Mouse (Mus musculus) heart, adult 18-20 months (tissue): ENCODE data around the gene C8b. TPM values are rescaled to one million over a fixed set of nuclear protein-coding genes. Genes with fewer than 3 reads are reported as not detected.

Experiments
- DNase-seq, 2 experiments: peaks; one replicate each; pipeline ENCODE4 v3.0.0; 2021 to 2022; ENCODE audit warnings: mixed read lengths in 1 of 2
- long read RNA-seq, 2 experiments: library from polyadenylated mRNA; stranded (forward); transcript quantifications; one replicate each; pipeline ENCODE4 v2.0.0; 2021
- total RNA-seq, 2 experiments: library from RNA; stranded (reverse); gene quantifications; 2 replicates each; pipeline ENCODE4 v1.2.3; 2021

C8b gene
- not detected for total RNA-seq
- long read RNA-seq, experiment 1, result 0 reads
- long read RNA-seq, experiment 2, result 0 reads

DNA sequence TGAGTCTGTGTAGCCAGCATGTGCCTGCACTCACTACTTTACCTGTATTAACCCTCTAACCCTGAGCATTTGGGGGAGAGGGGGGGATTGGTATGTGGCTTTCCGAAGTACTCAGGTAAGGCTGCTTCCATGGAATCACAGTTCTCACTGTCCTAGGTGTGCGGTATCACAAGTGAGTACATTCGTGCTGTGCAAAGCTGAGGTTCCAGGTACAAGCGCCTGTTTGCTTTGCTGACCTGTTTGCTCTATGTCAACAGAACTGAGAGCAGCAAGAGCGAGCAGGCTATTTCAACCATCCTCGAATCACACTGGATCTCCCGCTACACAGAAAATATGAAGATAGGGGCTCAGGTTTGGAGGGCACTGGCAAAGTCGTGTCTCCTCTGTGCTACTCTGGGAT is at the start of gene C8b:
TSS of gene C8b (plus strand) at position 253 of the 400 bp plus-strand sequence.
- DNase-seq, result no peak

DNA sequence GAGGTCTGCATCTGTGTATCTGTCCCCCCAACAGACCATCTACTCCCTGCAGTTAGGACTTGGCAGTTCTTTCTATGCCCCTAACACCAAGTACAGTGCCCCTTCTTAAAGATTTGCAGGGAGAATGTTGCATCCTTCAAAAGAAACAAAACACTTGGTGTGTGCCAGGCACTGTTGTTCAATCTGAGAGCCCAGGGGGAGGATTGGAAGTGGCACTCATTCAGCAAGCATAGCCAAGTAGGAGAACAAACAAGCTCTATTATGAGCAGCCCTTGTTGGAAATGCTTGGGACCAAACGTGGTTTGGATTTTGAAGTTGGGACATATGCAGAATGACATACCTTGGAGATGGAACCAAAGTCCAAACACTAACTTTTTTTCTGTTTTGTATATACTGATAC is 49.6 kb upstream of the C8b start:
- no peak for DNase-seq

DNA sequence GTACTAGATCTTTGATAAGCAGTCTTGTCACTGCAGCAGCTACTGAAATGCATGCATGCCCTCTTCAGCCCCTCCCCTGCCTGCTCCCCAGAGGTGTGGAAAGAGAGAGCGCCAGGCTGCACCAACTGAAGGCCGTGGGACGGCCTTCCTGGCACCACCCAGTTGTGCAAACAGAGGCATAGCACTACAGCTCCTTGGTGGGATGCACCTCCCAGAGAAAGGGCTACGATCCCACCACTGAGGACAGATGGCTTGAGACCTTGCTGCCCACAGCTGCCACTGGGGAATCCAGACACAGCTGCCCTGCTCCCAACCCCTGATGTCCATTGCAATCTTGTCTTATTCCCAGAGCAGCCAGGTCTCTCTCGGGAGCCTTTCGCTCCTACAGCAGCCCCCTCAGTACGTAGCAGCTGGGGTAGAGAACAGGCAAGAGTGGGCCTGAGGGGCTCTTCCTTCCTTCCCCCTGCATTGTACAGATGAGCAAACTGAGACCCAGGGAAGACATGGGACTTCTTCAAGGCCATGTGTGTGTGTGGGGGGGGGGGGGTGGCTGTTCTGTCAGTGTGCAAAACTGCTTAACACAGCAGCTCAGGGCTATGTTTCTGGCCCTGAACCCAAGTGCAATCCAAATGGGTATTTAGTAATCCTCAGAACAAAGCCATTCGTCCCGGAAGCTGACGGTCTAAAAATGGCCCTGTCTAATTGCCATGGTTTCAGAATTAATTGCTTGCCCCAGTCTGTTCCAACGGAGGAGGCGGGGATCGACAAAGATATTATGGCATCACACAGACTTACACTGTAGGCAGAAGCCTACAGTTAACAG is 46.9 kb upstream of the C8b start:
- DNase-seq, result no peak

DNA sequence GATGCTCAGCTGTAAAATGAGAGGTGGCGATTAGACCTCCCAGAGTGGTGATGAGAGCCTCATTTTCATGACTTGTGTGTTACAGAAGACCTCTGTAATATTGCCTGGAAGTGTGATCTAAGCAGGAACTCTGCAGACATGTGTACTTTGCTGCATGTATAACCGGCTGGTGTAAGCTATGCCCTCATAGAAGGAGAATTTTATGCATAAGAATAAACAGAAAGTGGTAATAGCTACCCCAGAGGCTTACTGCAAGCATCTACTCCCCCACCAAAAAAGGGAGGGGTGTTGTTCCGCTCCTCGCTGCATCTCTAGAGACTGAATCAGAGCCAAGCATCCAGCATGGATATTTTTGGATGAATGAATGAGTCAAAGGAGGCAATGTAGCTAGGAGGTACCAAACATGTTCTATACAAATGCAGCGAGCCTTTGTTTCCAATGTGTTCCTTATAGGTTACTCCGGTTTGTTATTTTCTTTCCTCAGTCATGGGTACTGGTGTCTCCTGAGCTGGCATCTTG is 42.5 kb upstream of the C8b start:
- no peak for DNase-seq

DNA sequence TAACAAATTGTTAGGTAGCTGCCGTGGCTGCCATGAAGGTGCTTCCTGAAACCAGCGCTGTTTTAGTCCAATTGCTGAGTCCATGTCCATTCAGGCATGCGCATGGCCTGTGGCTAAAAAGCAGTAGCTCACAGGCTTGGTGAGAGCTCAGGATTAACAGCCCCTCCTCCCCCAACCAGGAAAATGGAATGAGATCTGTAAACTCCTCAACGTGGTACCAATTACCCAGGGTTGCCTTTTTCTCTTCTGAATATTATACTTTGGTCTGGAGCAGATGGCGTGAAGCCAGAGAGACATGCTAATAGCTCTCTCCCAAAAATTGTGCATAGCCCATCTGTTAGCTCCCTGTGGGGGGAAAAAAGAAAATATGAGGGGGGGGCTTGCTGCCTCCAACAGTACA is 41.9 kb upstream of the C8b start:
- no peak for DNase-seq

DNA sequence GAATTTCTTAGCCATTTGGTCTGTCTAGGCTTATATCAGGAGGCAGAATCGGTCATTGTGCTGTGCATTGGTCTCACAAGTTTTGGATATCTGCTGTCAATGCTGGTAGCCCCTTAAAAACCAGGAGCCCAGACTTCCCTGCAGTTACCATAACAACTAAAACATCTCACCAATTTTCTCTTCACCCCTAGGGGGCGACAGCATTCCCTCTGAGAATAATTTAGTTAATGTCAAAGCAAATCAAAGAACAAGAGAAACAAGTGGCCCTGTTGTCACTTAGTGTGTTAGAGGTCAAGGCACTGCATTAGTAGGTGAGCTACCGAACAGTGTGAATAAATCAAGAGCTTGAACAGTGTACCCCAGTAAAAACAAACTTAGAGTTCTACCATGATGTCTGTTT is 40.4 kb upstream of the C8b start:
- DNase-seq, result peak in 1 of 2 experiments; percentile 10

DNA sequence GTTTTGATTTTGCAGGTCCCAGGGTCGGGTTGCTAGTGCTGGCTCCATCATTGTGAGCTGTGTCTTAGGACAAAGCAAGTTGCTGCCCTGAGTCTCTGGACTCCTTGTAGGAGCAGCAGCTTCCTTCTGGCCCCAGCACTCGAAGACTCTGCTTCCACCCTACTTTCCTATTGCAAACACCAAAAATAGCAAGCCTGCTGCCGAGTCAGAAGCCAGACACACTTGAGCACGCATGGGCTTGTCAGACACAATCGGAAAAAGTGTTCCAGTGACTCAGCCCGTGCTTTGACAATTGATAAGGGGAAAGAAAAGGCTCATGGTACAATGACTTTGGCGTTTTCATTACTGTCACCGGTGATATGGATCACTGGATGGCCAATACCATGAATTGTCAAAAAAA is 36.9 kb upstream of the C8b start:
- DNase-seq, result peak; percentile 23 to 27

DNA sequence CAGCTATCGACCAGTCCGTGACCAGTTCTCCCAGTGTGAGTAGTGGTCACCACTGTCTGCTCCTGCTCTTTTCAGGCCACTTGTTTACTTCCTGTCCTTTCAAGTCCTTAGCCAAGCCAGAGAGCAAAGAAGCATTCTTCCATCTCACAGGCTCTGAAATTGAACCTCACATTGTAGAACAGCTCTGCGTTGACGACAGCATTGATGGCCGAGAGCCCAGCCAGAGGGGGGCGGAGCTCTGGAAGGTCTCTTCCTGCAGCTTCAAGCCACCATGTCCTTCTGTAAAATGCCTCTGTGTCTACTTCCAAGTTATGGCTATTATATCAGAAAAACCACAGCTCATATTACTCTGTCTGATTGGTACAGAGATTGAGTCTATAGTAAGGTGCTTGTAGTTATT is 19.6 kb upstream of the C8b start:
- peak; percentile 4 to 11 for DNase-seq

DNA sequence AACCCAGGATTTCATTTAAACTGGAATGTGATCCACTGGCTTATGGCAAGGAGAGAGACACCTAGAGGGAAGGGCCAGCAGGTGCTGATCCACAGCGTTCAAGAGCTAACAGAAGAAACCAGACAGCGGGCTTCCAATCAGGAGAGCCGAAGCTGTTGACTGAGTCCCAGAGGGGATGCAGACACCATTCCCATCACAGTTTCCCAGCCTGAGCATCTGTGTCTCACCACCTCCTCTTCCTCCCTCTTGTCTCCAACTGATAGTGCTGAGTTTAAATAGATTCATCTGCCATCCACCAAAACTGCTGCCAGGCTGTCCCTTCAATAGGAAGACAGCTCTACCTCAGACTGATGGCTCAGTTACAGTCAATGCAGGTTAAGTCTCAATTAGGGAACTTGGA is 12.0 kb upstream of the C8b start:
- no peak for DNase-seq

DNA sequence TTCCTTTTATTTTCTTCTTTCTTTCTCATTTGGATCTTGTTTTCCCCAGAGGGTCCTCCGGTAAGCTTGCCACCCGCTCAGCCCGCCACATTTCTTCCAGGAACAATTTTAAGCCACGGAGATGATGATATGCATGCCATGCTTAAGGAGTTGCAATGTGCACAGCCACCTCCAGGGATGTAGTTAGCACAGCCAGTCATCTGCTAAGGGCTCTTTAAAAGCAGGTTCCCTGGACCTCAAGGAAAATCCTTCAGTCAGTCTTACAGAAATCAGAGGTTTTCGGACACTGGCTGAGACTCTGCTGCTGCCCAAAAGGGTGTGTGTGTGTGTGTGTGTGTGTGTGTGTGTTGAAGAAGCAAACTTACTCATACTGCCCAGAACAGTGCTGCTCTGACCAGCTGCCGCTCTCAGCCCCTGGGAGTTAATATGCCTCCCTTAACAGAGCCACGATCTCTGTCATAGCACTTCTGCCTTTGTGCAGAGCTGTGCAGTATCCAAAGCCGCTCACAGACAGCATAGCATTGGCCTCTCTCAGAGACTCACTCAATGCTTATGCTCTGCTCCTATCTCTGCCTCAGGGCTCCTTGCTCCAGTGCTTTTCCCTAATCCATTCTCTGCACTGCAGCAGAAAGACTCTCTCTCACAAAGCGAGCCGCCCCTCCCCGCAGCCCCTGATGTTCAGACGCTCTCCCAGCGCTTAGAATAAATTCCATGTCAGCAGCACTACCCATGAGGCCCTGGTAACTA is 5.1 kb upstream of the C8b start:
- DNase-seq, result no peak

DNA sequence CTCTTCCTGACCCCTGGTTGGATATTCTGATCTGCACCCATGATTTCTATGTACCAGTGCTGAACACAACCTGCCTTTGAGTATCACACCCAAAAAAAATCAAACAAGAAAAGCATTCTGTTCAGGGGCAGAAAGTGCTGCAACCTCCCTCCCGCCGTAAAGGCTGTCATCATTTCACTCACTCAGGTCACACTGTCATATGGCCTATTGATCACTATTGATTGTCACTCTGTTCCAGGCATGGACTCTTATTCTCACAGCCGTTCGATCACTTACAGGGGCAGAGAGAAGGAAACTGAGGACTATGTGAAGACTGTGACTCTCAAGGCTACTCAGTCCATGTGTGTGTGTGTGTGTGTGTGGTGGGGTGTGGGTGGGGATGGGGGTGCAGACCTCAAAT is 2.1 kb downstream of the C8b start:
- DNase-seq, result no peak

DNA sequence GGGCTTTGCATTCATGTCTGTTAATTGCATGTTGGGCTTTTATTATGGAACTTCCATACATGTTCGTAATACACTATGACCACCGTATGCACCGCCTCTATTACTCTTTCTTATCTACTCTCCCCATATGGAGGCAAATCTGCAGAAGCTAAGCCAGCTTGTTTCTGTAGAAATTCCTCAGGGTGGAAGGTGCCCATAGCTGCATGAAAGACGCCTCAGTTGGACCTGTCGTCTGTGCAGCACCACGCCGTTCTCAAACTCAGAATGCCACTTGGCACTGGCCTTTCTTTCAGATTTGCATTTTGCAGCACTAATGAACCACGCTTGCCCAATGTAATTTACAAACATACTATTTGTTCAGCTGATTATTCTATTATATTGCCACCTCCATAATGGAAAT is 3.5 kb downstream of the C8b start:
- no peak for DNase-seq

DNA sequence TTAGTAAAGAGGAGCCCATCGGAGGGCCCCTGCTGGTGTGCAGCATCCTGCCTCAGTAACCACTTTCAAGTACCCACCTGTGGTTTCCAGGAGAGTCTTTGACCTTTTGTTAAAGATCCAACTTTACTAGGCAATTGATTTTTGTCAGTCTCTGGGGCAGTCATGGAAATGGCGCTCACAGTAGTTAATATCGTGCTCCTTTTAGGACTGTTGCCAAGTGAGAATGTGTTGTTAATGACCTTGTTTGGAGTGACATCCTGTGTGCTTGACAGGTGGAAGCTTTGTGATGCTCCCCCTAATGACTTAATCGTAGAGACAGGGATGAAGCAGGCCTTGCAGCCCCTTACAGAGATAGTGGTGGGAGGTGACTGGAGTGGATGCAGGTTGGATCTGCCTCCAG is 4.2 kb downstream of the C8b start:
- no peak for DNase-seq

DNA sequence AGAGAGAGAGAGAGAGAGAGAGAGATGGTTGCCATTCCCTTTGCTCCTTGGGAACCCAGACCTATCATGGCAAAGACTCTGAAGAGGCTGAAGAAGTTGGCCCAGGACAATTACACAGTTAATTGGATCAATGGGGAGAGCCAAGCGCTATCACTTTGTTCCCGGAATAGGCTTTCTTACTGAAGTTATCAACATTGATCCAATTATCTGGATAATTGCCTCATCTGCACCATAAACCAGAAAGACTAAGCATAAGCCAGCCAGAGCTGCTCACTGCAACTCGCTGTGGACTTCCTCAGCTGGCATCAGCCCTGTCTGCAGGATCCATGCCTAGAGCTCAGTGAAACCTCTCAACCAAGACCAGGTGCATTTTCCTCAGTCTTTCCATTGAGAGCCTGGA is 9.5 kb downstream of the C8b start:
- DNase-seq, result no peak

DNA sequence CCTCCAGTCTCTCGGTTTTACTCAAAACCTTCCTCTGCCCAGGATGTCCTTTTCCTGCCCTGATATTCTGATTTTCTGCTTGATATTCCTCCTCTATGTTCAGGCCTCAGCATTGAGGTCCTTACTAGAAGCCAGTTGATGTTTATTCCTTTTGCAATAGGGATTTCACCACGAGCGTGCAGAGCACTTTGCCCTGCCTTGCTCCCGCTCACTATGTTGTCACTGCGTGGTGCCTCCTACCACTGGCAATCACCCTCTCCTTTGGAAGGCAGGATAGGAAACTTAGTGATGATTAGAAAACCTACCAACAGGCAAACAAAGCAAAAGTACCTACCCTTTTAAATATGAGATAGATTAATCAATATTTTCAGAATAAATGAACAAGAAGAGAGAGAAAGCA is 13.3 kb downstream of the C8b start:
- no peak for DNase-seq

DNA sequence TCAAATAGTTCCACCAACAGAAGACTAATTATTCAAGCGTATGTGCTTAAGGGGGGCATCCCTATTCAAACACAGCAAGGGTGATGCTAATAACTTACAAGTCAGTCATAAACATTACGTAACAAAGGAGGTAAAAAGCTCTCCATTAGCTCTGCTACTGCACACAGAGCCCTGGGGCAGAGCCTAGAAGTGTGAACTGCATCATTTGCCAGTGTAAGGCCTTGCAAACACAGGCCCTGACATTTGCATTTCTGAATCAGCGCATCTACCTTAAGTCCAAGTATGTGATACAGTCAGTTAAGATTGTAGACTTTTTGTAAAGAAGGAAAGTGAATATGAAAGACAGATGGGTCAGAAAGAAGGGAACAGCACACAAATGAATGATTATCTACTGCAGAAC is 15.3 kb downstream of the C8b start:
- DNase-seq, result no peak

DNA sequence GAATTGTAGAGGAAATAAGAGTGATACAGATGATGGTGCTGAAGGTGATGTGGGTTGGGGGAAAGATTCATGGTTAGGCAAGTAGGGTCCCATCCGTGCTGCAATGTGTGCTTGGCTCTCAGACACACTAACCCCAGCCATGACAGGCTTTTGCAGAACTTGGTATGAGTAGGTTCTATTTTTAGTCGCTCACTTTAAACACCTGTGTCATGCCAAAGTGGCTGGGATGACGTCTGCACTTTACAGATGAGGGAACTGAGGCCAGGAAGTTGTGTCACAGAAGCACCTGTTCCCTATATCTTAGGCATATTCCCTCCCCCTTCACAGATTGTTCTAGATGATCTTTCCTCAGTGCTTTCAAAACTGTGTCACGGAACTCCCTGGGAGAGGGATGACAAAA is 16.2 kb downstream of the C8b start:
- DNase-seq, result no peak

DNA sequence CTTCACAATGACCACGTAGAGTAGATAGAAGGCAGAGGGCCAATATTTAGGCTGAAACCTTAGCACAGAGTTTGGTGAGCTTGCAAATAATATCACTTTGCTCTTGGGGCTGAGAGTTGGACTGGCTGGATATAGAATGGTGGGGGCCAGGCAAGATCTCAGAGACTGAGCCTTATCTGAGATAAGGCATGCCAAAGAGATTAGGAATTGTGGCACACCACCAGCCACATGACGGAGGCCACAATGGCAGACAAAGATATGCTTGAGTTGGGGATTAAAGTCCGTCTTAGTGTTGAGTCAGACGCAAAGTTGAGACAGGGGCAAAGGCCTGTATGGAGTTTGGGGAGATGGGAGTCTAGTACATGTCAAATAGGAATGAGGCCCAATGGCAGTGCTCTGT is 26.0 kb downstream of the C8b start:
- no peak for DNase-seq

DNA sequence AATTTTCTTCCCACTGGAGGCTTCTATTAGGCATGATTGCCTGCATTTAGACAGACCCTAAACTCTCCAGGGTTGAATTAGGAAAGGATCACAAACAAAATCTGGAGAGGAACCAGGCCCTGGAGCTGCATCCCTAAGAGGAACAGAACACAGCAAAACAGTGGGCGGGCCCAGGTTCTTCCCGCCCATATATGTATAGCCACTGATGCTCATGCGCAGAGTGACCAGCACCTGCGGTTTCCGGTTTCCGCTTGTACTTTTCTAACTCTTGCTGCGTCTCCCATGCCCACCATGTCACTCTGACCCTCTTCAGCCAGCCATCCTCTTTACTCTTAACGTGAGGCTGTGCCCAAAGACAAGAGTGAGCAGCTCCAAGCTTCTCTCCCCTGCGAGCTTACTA is 32.8 kb downstream of the C8b start:
- DNase-seq, result no peak

DNA sequence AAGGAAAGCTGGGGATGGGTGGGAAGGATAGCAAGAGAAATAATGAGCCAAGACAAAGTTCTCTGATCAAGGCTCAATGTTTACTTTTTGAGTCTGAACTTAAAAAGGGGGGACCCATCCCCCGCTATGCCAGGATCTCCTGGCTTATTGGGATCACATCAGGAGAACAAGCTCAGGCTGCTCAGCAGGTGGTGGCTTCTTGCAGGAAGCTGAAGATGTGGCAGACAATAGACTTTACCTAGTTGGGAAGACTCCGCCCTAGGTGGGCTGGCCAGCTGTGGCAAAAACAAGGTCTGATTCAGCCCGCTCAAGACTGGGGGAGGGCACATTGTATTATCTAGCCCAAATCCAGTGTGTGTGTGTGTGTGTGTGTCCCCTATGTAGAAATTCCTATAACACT is 35.5 kb downstream of the C8b start:
- DNase-seq, result no peak

DNA sequence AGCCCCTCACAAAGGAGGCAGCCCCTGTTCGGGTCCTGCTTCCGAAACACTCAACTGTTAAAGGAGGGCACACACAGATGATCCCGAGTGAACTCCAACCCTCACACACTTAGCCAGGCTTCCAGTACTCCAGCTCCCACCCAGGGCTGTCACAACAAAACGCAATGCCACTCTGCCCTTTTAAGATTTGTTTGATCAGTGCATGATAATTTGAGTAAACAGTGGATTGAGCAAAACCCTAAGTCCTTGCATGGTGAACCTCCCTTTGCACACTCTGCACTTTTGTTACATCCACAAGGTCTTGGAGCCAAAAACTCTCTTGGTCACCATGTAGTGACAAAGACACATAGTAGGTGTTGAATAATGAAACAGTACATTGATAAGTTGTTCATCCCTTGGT is 38.0 kb downstream of the C8b start:
- DNase-seq, result no peak

DNA sequence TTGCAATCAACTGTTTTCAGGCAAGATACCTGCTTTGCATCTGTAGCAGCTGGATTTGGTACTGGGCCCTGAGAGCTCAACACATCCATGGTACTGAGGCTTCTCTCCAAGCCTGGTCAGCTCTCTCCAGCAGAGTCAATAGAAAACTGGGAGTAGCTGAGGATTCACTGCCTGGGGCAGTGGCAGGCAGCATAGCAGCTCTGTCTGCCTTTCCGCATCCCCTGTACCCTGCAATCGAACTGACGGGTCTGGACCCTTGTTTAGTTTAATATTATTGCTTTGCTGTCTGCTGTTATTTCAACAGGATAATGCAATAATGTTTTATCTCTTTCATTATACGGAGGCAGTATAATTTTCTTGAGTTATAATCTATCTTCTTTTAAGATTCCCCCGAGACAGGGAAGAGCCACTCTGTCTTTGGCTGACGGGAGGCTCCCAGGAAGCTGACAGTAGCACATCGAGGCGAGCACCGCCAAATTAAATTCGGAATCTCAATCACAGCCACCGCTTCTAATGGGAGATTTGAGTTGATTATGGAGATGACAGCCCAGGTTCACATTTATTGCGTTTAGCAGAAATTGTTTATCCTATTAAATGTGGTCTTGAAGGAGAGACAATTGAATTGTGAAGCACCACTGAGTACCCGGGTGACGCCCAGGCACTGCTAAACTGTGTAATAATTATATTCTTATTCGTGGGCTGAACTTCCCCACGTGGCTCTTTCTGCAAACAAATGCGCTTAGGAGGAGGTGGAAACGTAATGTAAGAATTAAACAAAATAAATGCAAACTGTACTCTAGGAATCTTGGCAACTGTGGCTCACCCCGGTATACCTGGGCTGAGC is 39.5 kb downstream of the C8b start:
- no peak for DNase-seq
